Comparison of ENCODE assay signal across 16 mouse cellular contexts in the genomic region with DNA sequence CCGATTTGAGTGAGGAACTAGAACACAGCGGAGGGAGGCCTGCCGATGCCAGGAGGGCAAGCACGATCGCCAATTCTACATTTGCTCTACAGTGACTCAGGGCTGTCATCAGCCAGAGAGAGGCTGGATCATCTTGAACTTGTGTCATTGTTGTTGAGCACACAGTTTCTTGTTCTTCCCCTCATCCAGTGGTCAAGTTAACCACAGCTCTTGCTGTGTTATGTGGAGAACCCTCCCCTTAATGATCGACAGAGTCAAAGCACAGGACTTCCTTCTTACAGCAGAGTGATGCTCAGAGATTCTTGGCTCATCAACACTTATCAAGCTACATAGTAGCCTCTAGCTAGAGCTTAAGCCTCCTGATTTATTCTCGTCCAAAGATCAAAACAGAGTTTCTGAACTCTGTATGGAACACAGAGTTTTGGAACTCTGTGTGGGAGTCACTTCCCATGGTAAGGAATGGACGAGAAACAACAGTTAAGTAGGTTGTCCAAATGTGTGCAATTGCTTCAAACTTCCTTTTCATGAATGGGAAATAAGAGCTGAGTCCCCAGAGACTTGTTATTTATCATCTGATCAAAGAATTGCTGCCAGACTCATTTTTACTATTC. TPM values are rescaled to one million over a fixed set of nuclear protein-coding genes. Genes with fewer than 3 reads are reported as not detected.
DNase-seq lines count a peak whose midpoint lies in the region; ATAC-seq and TF ChIP-seq lines count a peak whose summit lies in the region.
"Had no signal": no experiment of that assay in that cellular context is flagged by ENCODE, and none has a peak within 500 bp of the region (broad histone marks: within the 10 kb centered on the region; RNA-seq: fewer than 3 reads in every experiment).

No protein-coding gene starts in this region.

- no peaks in the 10 kb centered on the region for H3K9me3 ChIP-seq in heart, embryonic 12.5 days (replicated peaks)
- H3K9me3 ChIP-seq in kidney, embryonic 15.5 days (replicated peaks), result no peaks in the 10 kb centered on the region
- H3K9me3 ChIP-seq in midbrain, embryonic 14.5 days (ENCODE audit: control insufficient read depth, low read length), result 0 out of 2 replicates have a peak, but pooled peaks cover 4% of the 10 kb centered on the region
- H3K9me3 ChIP-seq: hindbrain, embryonic 13.5 days had no signal

- DNase-seq in heart, adult 11 months, result peak; percentile 89
- DNase-seq in kidney, adult 18-20 months, result no peak
- DNase-seq in 3T3-L1 (ENCODE audit: low read depth, low spot score), result peak; percentile 79
- no peak for DNase-seq in thymus, adult 2 months
- DNase-seq in midbrain, embryonic 14.5 days, result no peak
- DNase-seq: adrenal gland, adult 8-10 months; B cell, adult 2 months; cerebellum, adult 8-10 months; embryo, embryonic 11 days had no signal

- peaks cover 4% of the 10 kb centered on the region; the same call in 1 of the 2 replicates for H3K4me1 ChIP-seq in heart, embryonic 12.5 days (replicated peaks)
- H3K4me1 ChIP-seq in kidney, embryonic 15.5 days, result 0 out of 2 replicates have a peak, but pooled peaks cover 9% of the 10 kb centered on the region
- no peaks in the 10 kb centered on the region for H3K4me1 ChIP-seq in thymus, adult 2 months (replicated peaks; ENCODE audit: control insufficient read depth, insufficient read depth, low read length)
- H3K4me1 ChIP-seq in midbrain, embryonic 14.5 days (ENCODE audit: control insufficient read depth, insufficient read depth, low read length), result no peaks in the 10 kb centered on the region

- ATAC-seq in heart, embryonic 12.5 days (ENCODE audit: insufficient number of reproducible peaks, low FRiP score), result no peak
- ATAC-seq in kidney, embryonic 15.5 days (replicated peaks; ENCODE audit: low FRiP score), result peak; percentile 53
- ATAC-seq in megakaryocyte, adult 5-6 weeks (ENCODE audit: poor library complexity, severe bottlenecking), result peak; percentile 63
- no peak for ATAC-seq in midbrain, embryonic 14.5 days (ENCODE audit: low FRiP score, low TSS enrichment)
- ATAC-seq: forebrain, embryonic 14.5 days had no signal

- TF ChIP-seq CTCF in thymus, adult 2 months (IDR thresholded peaks at IDR 0.05; ENCODE audit: borderline replicate concordance, control insufficient read depth, extremely low read depth, insufficient read depth, low read length, poor library complexity), result no peak

- H3K27ac ChIP-seq in heart, embryonic 12.5 days (ENCODE audit: poor library complexity, severe bottlenecking), result no peak overlapping the region
- peak overlapping the region; percentile 86 for H3K27ac ChIP-seq in kidney, embryonic 15.5 days
- no peak overlapping the region for H3K27ac ChIP-seq in thymus, adult 2 months (ENCODE audit: control insufficient read depth, insufficient read depth, low read length)
- H3K27ac ChIP-seq in midbrain, embryonic 14.5 days (replicated peaks; ENCODE audit: low read depth, low read length), result no peak overlapping the region
- H3K27ac ChIP-seq: hindbrain, embryonic 13.5 days had no signal

- no peak for TF ChIP-seq POLR2A in thymus, adult 2 months (IDR thresholded peaks at IDR 0.05; ENCODE audit: control insufficient read depth, extremely low read depth, insufficient read depth, low read length, poor library complexity)

- no peak overlapping the region for H3K9ac ChIP-seq in heart, embryonic 12.5 days
- H3K9ac ChIP-seq in kidney, embryonic 15.5 days, result no peak overlapping the region
- H3K9ac ChIP-seq in midbrain, embryonic 14.5 days (replicated peaks; ENCODE audit: low read length), result no peak overlapping the region
- H3K9ac ChIP-seq: hindbrain, embryonic 13.5 days had no signal

- WGBS in heart, embryonic 12.5 days, result 84% methylated on average over 8 of the region's 8 CpGs
- WGBS in kidney, embryonic 15.5 days, result 73% methylated on average over 8 of the region's 8 CpGs
- WGBS in thymus, adult 2 months, result 81% methylated on average over 8 of the region's 8 CpGs
- WGBS in midbrain, embryonic 14.5 days, result 95% methylated on average over 8 of the region's 8 CpGs

- no peak overlapping the region for H3K4me3 ChIP-seq in heart, embryonic 12.5 days
- no peak overlapping the region for H3K4me3 ChIP-seq in kidney, embryonic 15.5 days (replicated peaks)
- H3K4me3 ChIP-seq in thymus, adult 2 months (ENCODE audit: control insufficient read depth, insufficient read depth, low read length), result no peak overlapping the region
- H3K4me3 ChIP-seq in midbrain, embryonic 14.5 days (replicated peaks; ENCODE audit: low read depth, low read length), result no peak overlapping the region
- H3K4me3 ChIP-seq: hindbrain, embryonic 13.5 days had no signal

- H3K27me3 ChIP-seq in heart, embryonic 12.5 days (replicated peaks), result no peaks in the 10 kb centered on the region
- no peaks in the 10 kb centered on the region for H3K27me3 ChIP-seq in kidney, embryonic 15.5 days
- H3K27me3 ChIP-seq in thymus, adult 2 months (ENCODE audit: control insufficient read depth, insufficient read depth, low read length), result no peaks in the 10 kb centered on the region
- no peaks in the 10 kb centered on the region for H3K27me3 ChIP-seq in midbrain, embryonic 14.5 days (ENCODE audit: control insufficient read depth, insufficient read depth, low read length)
- H3K27me3 ChIP-seq: hindbrain, embryonic 13.5 days had no signal

- no peaks in the 10 kb centered on the region for H3K36me3 ChIP-seq in heart, embryonic 12.5 days
- no peaks in the 10 kb centered on the region for H3K36me3 ChIP-seq in kidney, embryonic 15.5 days
- H3K36me3 ChIP-seq in thymus, adult 2 months (ENCODE audit: control insufficient read depth, insufficient read depth, low read length), result no peaks in the 10 kb centered on the region
- H3K36me3 ChIP-seq in midbrain, embryonic 14.5 days (ENCODE audit: control insufficient read depth, insufficient read depth, low read length), result no peaks in the 10 kb centered on the region
- H3K36me3 ChIP-seq: hindbrain, embryonic 13.5 days had no signal

- H3K4me2 ChIP-seq in heart, embryonic 12.5 days, result no peak overlapping the region
- no peak overlapping the region for H3K4me2 ChIP-seq in kidney, embryonic 15.5 days
- no peak overlapping the region for H3K4me2 ChIP-seq in midbrain, embryonic 14.5 days (ENCODE audit: low read length)
- H3K4me2 ChIP-seq: heart, embryonic 11.5 days; hindbrain, embryonic 13.5 days; midbrain, embryonic 11.5 days had no signal

RNA-seq across cellular contexts. Expression of gene Lrrc17, which starts 14.1 kb away (rescaled TPM):
- polyA plus RNA-seq in heart, embryonic 12.5 days (2016; fragmentation: Nextera tagmentation; extraction: Ambion mirVana), result 6.6 and 7.8 TPM in 2 replicates
- 42.4 and 47.4 TPM in 2 replicates for polyA plus RNA-seq in kidney, embryonic 15.5 days (2015; fragmentation: Nextera tagmentation; extraction: Ambion mirVana)
- not detected in 2 replicates for total RNA-seq in megakaryocyte, adult 5-6 weeks (2015)
- not detected in 2 replicates for total RNA-seq in megakaryocyte, adult 5-6 weeks (2017)
- 1.6 and 2.0 TPM in 2 replicates for polyA plus RNA-seq in thymus, adult 2 months (2012; rRNA removed)
- 0.59 and 9.9 TPM in 2 replicates for polyA plus RNA-seq in midbrain, embryonic 14.5 days (2014; fragmentation: Nextera tagmentation; extraction: Ambion mirVana)

Comparison
In these comparisons a context has a peak if more than half of its experiments do, and no peak if none do; other contexts are left out.
1. DNase-seq: peak in heart, adult 11 months (single experiment) and 3T3-L1 (single experiment); none in kidney, adult 18-20 months (single experiment), thymus, adult 2 months (single experiment) and midbrain, embryonic 14.5 days (single experiment).
2. ATAC-seq: peak in kidney, embryonic 15.5 days (single experiment) and megakaryocyte, adult 5-6 weeks (single experiment); none in heart, embryonic 12.5 days (single experiment) and midbrain, embryonic 14.5 days (single experiment).